Mouse (Mus musculus): ENCODE measurements at regions not wholly inside any gene's neighbourhood (a gene's known extent, or its start where the extent isn't known, plus 50 kb on each side); places are given as distances from the start of the nearest gene placed in this dataset.
"Not testable (repeated sequence)": the region's sequence is repeated elsewhere in the genome, so short reads cannot be mapped to it uniquely, and the experiment has no call there.

DNA sequence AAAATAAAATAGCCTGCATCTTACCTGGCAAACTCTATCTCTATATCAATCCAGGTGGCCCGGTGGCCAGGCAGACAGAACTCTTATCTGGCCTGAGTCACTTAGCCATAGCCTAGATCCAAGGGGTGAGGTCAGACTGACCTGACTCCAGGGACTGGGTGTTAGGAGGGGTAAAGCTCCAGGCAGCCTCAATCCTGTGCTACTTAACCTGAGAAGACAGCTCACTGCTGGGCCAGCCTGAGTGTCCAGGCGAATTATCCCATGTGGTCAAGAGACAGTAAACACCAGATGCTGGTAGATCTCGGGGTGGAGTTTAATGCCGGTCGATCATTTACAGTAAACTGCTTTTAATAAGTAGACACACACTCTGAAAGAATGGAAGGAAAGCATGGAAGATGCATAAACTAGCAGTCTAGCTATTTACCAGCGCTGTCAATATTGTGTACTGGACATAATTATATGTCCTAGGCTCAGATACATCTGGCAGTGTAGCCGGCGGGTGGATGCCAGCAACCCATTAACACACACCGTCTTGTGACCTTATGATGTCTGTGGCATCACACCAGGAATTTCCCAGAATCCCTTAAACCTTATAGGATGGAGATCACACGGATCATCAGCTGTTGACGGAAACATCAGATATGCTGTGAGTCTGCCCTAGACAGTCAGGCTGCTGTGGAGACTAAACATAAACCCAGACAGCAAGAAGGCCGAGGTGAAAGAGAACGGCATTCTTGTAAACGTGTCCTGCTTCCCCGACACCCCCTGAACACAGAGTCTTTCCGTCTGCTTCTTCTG lies 153.9 kb upstream of the Ubl3 start:
- no peak for DNase-seq (ENCODE audit: low spot score in 2 of 2)

DNA sequence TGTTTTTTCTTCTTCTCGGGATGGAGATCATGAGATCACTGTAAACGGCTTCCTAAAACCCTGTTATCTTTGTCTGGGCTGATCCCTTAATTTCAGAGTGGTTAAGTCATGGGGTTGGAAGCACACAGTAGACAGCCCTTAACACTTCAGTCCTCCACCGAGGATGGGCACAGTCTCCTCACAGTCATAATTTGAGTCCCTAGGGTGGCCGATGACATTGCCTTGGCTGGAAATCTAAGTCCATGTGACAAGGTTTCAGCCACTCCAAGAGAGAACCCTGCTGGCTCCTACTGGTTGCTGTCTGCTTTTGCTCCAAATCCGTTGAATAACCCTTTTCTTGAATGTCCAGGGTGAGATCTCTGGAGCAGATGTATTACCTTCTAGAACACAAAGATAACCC lies 152.2 kb upstream of the Ubl3 start:
- DNase-seq (ENCODE audit: low spot score in 2 of 2), result no peak

- DNase-seq (ENCODE audit: low spot score in 2 of 2), result no peak
Observed at GRCm38 (mm10) chr5:148701859-148702258, 149.3 kb upstream of the Ubl3 start.

DNA sequence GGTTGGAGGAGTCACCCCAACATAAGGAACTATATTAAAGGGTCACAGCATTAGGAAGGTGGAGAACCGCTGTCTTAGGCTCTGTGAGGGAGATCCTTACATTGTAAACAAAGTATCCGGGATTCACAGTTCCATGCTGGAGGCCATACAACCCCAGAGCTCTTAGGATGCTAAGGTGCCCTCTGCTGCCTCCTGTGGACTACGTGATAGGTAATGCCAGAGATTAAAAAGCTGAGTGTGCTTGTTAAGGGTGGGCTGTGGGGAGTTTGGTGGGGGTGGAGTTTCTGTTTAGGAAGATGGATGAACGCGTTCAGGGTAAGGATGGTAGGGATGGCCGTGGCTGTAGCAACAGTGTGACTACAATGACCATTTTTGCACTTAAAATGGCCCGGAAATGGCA lies 148.4 kb upstream of the Ubl3 start:
- no peak for DNase-seq (ENCODE audit: low spot score in 2 of 2)

- DNase-seq (ENCODE audit: low spot score in 2 of 2), result no peak
Observed at GRCm38 (mm10) chr5:148700240-148700639, 147.7 kb upstream of the Ubl3 start.

GRCm38 (mm10) chr5:148697631-148698368 lies 145.2 kb upstream of the Ubl3 start:
- no peak for DNase-seq (ENCODE audit: low spot score in 2 of 2)

- DNase-seq (ENCODE audit: low spot score in 2 of 2), result no peak
Observed at GRCm38 (mm10) chr5:148694352-148694751, 141.8 kb upstream of the Ubl3 start.

- DNase-seq (ENCODE audit: low spot score in 2 of 2), result no peak
Observed at GRCm38 (mm10) chr5:148691486-148691885, 138.9 kb upstream of the Ubl3 start.

GRCm38 (mm10) chr5:148690823-148691197 lies 138.2 kb upstream of the Ubl3 start:
- DNase-seq (ENCODE audit: low spot score in 2 of 2), result no peak

DNA sequence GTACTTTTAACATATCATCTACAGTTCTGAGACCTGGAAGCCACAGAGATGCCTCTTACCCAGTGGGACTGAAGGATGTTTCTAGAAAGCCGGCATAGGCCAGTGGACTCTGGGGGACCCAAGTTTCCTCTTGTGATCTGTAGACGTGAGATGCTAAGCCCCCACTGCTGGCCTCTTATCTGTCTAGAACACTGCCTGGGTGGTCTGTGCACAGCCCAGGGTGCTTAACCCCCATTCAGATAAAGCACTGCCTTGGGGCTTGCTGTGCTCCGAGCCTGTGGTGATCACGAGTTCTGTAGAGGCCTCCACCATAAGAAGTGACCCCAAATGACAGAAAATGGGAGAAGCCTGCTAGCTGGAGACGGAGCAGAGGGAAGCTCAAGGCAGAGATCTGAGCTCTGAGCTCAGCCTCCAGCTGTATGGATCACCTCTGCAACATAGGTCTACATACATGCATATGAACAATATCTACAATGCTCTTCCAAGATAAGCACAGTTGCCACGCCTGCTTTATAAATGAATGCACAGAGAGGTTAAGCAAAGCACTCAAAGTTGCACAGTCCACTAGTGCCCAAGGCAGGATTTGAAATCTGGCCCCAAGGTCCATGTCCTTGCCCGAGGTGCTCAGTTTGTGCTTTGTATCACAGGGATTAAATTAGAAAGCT lies 137.7 kb upstream of the Ubl3 start:
- no peak for DNase-seq (ENCODE audit: low spot score in 2 of 2)

- DNase-seq (ENCODE audit: low spot score in 2 of 2), result no peak
Observed at GRCm38 (mm10) chr5:148689297-148689696, 136.7 kb upstream of the Ubl3 start.

- peak in 1 of 2 experiments; percentile 13 for DNase-seq (ENCODE audit: low spot score in 2 of 2)
Observed at GRCm38 (mm10) chr5:148688501-148688900, 135.9 kb upstream of the Ubl3 start.

DNA sequence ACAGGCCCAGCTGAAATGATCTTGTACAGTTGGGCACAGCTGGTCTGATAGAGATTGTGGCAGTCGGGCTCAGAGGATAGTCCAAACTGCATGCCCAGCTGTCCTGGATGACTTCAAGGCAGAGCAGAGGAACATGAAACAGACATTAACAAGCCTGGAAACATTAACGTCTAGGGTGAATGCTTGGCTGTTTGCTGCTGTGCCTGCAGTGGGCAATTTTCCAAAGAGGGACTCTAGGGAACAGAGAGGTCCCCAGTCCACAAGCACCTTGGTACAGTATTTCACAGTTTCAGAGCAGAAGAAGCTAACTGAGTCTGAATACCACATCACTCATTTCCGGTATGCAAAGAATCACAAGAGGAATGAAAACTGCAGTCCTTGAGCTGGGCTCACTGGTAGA lies 135.2 kb upstream of the Ubl3 start:
- DNase-seq (ENCODE audit: low spot score in 2 of 2), result no peak

- DNase-seq (ENCODE audit: low spot score in 2 of 2), result no peak
Observed at GRCm38 (mm10) chr5:148684216-148684615, 131.6 kb upstream of the Ubl3 start.

GRCm38 (mm10) chr5:148682553-148682952 lies 130.0 kb upstream of the Ubl3 start:
- DNase-seq (ENCODE audit: low spot score in 2 of 2), result no peak

- DNase-seq (ENCODE audit: low spot score in 2 of 2), result no peak
Observed at GRCm38 (mm10) chr5:148680341-148680740, 127.8 kb upstream of the Ubl3 start.

- no peak for DNase-seq (ENCODE audit: low spot score in 2 of 2)
Observed at GRCm38 (mm10) chr5:148679586-148679985, 127.0 kb upstream of the Ubl3 start.

DNA sequence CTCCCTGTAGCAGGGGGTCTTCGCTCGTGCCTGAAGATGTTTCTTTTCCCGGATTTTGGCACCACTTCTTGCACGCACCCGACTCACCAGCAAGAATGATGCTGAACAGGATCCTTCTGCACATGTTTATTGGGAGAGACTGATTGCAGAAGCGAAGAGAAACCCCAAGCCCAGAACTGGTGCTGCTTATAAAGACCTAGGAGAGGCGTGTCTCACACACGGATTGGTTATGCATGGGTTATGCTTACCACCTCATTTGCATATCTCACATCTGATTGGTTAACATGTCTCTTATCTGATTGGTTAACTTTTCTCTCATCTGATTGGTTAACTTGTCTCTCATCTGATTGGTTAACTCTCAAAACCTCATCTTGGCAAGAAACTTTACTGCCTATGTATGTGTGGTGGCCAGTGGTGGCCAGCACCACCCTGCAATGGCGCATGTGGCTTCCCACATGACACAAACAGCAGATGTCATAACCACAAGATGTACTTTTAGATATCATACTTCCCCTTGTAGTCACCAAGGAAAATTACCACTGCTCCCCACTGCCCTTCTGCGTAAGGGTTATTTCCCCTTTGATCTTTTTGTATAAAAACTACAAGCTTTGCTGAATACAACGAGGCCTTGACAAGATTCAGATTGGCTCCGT lies 125.8 kb upstream of the Ubl3 start:
- not testable (repeated sequence) for DNase-seq (ENCODE audit: low spot score in 2 of 2)

DNA sequence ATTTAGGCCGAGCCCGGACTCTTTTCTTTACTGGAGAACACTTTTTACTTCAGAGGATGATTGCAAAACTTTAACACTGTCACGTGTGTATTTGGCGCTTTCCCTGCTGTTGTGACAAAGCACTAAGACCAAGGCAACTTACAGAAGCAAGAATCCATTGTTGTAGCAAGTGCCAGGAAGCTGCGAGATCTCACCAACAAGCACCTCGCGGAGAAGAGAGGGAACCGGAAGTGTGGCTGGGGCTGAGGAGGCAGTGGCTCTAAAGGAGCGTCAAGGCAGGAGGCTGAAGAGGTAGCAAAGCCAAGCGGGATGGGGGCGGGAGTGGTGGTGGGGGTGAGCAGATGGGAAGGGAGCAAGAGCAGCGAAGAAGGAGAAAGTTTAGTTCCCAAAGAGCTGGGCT lies 121.7 kb upstream of the Ubl3 start:
- DNase-seq (ENCODE audit: low spot score in 2 of 2), result no peak

GRCm38 (mm10) chr5:148662281-148662741 lies 109.7 kb upstream of the Ubl3 start:
- peak; percentile 12 to 29 for DNase-seq (ENCODE audit: low spot score in 2 of 2)

- no peak for DNase-seq (ENCODE audit: low spot score in 2 of 2)
Observed at GRCm38 (mm10) chr5:148661120-148661519, 108.5 kb upstream of the Ubl3 start.
